Mouse (Mus musculus) retina, embryonic 14.5 days (tissue): ENCODE measurements at regions not wholly inside any gene's neighbourhood (a gene's known extent, or its start where the extent isn't known, plus 50 kb on each side); places are given as distances from the start of the nearest gene placed in this dataset.

Source experiments
- DNase-seq: peaks from one replicate; pipeline ENCODE4 v3.0.0-alpha.2; 2015; ENCODE audit warnings: low spot score

DNA sequence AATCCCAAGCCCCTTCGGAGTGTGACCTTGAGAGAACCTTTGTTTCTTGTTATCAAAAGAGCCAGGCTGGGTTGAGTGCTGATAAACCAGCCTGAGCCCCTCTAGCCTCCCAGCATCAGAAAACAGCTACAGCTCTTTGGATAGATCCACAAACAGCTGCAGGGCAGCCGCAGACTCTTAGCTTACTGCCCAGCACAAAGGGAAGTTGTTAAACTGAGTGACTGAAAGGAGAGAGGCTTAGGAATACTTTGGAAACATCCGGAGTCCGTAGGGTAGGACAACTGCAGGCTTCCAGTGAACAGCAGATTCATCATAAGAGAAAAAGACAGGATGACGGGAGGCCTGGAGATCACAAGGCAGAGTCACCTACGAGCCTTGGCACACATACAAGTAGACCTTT lies 166.9 kb upstream of the Tyw5 start:
- no peak for DNase-seq

GRCm38 (mm10) chr1:57574530-57574929 lies 167.6 kb upstream of the Tyw5 start:
- no peak for DNase-seq

GRCm38 (mm10) chr1:57576066-57576753 lies 169.3 kb upstream of the Tyw5 start:
- DNase-seq: no peak

DNA sequence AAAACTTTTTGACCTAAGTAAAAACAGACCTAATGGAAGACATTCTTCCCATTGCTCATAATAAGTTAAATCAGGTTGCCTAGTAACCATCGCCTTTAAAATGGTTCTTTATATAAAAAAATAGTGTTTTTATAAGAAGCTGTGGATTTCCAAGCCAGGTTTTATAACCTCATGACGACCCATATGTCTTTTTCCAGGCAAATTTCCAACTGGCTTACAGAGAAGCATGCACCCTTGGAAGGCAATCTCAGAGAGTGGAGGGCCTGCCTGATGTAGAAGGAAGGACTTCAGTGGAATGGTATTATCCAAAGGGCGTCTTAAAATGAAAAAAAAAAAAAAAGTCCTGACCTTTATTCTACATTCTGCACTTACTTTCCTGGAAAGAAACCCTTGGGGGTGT lies 172.2 kb upstream of the Tyw5 start:
- no peak for DNase-seq

- peak; percentile 35 for DNase-seq
Measured at GRCm38 (mm10) chr1:57593707-57594589, 180.0 kb upstream of the Spats2l start.

DNA sequence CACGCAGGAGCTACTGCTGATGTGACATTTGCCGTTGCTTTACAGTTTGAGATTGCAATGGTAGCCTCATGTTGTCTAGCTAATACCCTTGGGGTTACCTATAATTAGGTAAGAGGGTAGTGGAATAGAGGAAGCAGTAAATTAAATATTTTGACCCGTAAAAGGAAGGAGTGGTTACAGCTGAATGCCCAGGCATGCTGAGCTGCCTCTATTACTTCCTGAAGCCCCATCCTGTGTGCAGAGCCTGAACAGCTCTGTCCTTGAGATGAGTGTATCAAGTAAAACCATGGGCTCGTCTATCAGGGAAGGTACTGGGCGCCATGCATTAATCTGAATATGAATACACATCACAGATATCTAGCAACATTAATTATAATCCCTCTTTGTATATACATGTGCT lies 179.1 kb upstream of the Spats2l start:
- no peak for DNase-seq

DNA sequence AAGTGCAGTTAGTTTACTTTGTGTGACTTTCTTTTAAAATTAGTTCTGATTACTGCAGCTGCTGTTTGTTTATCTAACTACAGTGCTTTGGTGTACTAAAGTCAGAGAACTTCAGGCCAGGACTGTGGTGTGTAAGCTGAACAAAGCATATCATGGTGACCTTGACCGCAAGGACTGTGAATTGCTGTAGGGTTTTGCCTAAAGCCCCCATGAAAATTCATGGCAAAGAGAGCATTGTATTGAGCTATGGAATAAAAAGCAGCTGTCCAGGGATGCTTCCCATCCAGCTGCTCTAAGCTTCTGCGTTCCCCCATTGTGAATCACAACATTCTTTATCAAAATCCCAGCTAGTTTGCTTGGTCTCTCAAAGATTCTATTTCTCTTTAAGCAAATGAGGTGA lies 173.0 kb upstream of the Spats2l start:
- no peak for DNase-seq

DNA sequence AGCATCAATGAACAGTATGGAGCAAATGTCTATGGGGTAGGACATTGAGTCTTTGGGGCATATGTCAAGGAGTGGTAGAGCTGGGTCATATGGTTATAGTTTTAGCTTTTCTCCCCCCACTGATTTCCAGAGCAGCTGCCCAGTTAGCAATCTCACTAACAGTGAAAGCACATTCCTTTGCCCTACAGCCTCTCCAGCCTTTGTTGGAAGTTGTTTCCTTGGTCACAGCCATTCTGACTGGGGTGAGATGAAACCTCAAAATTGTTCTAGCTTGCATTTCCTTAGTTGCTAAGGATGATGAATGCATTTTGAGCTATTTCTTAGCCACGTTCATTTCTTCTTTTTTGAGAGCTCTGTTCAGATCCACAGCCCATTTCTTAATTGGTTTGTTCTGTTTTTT lies 168.4 kb upstream of the Spats2l start:
- no peak for DNase-seq

- no peak for DNase-seq
Measured at GRCm38 (mm10) chr1:57606060-57606683, 167.8 kb upstream of the Spats2l start.

- DNase-seq: no peak
Measured at GRCm38 (mm10) chr1:57607026-57607425, 166.9 kb upstream of the Spats2l start.

GRCm38 (mm10) chr1:57607626-57608422 lies 166.1 kb upstream of the Spats2l start:
- peak; percentile 66 for DNase-seq

DNA sequence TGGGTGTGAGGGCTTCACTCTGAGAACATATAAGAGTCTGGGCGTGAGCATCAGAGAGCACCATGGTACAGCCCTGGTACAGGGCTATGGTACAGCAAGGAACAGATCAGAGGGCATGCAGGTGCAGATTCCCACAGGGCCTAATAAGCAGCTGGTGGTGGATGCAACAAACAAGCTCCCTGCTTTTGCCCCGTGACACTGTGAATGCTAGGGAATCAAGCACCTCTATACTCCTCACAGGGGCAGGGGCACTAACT lies 165.6 kb upstream of the Spats2l start:
- no peak for DNase-seq

- DNase-seq: peak; percentile 41
Measured at GRCm38 (mm10) chr1:57609307-57609706, 164.7 kb upstream of the Spats2l start.

DNA sequence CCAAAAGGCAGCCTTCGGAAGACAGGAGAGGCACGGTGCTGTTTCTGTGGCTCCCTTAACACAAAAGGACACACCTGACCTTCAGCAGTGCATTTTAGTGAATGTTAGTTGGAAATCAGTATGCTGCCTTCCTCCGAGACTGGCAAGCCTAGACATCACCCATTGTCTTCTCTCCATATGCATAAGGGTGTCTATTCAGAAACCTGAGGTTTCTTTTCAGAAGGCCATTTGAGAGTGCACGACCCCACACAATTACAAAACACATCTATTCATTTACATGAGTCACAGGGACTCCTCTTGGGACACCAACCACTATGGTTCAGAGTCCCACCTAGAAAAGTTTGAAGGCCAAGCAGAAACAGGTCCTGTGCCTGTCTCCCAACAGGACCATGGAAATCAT lies 161.8 kb upstream of the Spats2l start:
- DNase-seq: no peak

- no peak for DNase-seq
Measured at GRCm38 (mm10) chr1:57612931-57613804, 160.8 kb upstream of the Spats2l start.

- no peak for DNase-seq
Measured at GRCm38 (mm10) chr1:57615155-57615554, 158.8 kb upstream of the Spats2l start.

GRCm38 (mm10) chr1:57617316-57617715 lies 156.6 kb upstream of the Spats2l start:
- no peak for DNase-seq

DNA sequence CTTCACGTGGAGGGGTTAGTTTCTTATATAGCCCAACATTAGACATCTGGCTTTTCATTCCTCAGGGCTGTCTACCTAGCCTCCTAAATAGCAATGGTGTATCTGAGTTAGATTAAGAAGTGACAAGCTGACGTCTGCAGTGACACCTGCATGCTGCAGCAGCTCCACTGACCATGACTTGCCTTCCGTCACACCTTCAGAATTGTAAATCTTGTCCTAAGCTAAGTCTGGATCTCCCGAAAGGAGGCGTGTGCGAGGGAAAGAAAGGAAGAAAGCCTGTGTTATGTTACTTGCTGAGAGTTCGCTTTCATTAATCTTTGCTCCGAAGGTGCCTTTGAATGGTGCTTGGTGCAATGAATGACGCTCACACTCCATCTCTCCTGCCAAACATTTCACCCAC lies 151.4 kb upstream of the Spats2l start:
- no peak for DNase-seq

DNA sequence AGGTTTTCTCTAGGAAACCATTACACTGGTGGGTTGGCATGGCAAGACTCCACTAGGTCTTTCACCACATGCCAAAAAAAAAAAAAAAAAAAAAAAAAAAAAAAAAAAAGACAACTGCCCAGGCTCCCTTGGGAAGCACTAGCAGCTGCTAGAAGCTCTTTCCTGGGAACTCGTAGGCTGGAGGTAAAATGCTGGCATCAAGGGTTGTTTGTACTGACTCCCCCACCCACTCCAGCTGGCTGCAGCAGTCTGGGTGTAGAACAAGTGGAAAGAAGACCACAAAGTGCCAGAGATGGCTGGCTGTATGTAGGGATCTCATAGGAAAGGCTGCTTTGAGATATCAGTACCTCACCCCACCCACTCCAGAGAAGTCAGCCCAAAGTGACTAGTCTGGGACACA lies 140.0 kb upstream of the Spats2l start:
- no peak for DNase-seq

DNA sequence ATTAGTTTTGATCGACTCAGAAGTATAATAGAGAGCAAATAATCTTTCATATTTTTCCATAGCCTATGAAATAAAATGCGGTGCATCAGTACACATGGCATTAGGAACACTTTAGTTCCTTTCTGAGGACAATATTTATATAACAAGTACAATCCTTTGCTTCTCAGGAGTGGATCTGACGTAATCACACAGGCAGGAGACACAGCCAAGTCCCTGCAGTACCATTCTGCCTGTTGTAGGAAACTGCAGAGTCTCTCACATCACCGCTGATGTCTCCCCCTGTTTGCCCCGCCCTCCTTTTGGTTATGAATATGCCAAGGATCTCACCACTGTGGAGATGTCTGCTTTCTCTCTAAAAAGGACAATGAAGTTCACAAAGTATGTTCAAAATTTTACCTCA lies 131.8 kb upstream of the Spats2l start:
- DNase-seq: no peak

GRCm38 (mm10) chr1:57643466-57644097 lies 130.4 kb upstream of the Spats2l start:
- no peak for DNase-seq
